Mouse (Mus musculus): Measurements from ENCODE around the gene Faah. TPM values are rescaled to one million over a fixed set of nuclear protein-coding genes. Genes with fewer than 3 reads are reported as not detected.
A peak's percentile ranks its signal among the peaks of the same experiment; 100 is the strongest.

Gene Faah
- total RNA-seq (2021), result 100 to 1,000 TPM; 123 to 126 TPM
- long read RNA-seq, experiment 1, transcript Faah-201 (15 exons, 3,827 nt), result major isoform, 195 of 244 reads
- long read RNA-seq, experiment 1, partial matches to known transcripts, result 22 of 244 reads
- long read RNA-seq, experiment 1, other reads (novel, unspliced or antisense), result 27 of 244 reads
- long read RNA-seq, experiment 2, transcript Faah-201 (15 exons, 3,827 nt), result major isoform, 210 of 264 reads
- long read RNA-seq, experiment 2, partial matches to known transcripts, result 22 of 264 reads
- long read RNA-seq, experiment 2, other reads (novel, unspliced or antisense), result 27 of 264 reads

DNA sequence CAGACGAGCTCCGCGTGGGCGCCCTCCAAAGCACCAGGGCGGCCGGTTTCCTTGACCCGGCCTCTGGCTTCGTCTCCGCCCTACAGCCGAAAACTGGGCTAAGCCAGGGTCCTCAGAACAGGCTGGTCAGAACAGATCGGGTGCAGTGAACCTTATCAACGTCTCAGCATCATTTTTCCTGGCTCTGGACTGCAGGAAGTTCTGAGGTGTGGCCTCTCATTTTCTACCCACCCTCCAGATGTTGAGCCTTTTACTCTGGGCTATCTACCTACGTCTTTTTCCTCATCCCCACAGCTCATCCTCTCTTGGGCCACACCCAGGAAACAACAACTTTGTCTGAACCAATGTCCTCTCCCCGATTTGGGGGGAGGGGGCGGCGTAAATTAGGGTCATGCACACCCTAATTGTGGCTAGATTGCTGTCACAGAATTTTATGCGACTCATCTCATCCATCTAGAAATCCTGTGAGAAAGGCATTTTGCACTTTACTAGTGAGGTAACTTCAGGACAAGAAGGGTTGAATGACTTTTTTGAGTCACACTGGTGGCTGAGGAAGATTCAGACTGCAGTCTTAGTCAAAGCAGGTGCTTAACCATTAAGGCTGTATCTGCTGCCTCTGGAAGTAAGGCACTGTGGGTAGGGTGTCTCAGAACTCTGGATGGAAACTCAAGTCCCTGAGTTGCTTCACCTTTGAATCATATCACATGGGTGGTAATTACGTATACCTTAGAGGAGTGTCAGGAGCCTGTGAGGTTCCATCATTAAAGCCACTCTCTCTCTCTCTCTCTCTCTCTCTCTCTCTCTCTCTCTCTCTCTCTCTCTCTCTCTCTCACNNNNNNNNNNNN is at the start of gene Faah:
Gene Faah (minus strand): TSS at position 25 of the 845 bp plus-strand sequence.
- DNase-seq (ENCODE audit: low spot score in 2 of 2), result no peak

DNA sequence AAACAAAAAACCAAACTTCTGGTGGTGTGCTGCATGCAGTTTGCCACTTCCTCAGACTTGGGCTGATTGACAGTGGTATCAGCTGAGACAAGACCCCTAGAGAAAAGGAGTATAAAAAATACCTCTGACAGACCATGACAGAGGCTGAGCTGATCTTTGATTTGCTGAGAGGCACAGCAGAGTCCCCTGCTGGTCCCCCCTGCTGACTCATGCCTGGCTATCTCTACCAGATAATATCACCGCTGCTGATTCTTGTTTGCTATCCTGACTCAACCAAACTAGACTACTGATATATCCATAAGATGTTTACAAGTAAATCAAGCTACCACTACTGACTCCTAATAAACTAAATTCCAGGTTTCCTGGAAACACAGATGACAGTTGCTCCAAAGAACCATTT is 46.1 kb upstream of the Faah start:
- no peak for DNase-seq (ENCODE audit: low spot score in 2 of 2)

DNA sequence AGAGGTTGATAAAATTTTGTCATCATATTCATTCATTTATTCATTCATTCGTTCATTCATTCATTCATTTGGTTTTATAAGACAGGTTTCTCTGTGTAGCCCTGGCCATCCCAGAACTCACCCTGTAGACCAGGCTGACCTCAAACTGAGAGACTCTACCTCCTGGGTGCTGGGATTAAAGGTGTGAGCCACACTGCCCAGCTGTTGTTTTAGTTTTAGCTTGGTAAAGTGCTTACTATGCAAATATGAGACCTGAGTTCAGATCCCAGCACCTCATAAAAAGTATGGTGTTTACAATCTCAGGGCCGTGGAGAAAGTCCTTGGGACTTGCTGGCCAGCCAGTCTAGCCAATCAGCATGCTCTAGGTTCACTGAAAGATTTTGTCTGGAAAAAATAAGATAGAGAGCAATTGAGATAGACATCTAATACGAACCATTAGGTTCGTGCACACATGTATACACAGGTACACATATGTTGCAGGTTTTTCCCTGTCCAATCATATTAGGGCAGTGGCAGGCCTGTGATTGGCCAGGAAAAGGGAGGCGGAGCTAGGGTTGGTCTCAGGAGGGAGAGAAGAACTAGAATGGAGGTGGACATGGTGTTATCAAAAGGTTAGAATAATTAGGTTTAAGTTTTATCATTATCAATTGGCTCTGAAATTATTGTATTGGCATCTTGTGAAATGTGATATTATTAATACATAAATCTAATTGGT is 41.4 kb upstream of the Faah start:
- no peak for DNase-seq (ENCODE audit: low spot score in 2 of 2)

DNA sequence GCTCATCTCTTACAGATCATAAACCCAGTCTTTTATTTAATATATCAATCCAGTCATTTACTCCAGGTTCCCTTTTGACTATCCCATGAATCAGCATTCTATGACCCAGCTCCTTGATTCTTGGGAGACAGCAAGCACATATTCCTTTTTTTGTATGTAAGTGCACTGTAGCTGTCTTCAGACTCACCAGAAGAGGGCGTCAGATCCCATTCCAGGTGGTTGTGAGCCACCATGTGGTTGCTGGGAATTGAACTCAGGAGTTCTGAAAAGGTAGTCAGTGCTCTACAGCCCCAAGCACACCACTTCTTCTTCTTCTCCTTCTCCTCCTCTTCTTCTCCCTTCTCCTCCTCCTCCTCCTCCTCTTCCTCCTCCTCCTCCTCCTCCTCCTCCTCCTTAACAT is 39.8 kb upstream of the Faah start:
- DNase-seq (ENCODE audit: low spot score in 2 of 2), result no peak

DNA sequence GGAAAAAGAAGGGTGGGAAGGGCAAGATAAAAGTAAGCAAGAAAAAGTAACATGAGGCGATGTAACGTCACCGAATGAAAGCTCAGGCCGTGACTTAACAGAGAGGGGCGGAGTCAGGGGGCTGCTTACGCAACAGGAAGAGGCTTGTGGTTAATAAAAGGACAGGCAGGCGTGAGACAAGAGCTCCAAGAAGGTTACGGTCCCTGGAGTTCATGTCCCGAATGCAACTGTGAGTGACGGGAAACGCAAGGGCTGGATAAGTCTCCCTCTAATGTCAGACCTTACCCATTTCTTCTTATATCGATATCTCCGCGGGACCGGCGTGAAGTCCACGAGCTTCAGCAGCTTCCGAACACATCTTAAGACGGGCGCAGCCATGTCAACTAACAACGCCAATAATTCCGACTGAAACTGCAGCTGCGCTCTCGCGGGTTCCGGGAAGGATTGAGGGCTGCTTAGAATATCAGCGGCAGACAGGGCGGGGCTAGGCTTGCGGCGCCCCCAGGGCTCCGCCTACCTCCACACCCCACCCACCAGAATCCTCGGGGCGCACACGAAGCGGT is 35.8 kb upstream of the Faah start, which contains the start of gene Nsun4:
Gene Nsun4 (minus strand): TSS at position 478 of the 563 bp plus-strand sequence.
- peak; percentile 83 to 88 for DNase-seq (ENCODE audit: low spot score in 2 of 2)

DNA sequence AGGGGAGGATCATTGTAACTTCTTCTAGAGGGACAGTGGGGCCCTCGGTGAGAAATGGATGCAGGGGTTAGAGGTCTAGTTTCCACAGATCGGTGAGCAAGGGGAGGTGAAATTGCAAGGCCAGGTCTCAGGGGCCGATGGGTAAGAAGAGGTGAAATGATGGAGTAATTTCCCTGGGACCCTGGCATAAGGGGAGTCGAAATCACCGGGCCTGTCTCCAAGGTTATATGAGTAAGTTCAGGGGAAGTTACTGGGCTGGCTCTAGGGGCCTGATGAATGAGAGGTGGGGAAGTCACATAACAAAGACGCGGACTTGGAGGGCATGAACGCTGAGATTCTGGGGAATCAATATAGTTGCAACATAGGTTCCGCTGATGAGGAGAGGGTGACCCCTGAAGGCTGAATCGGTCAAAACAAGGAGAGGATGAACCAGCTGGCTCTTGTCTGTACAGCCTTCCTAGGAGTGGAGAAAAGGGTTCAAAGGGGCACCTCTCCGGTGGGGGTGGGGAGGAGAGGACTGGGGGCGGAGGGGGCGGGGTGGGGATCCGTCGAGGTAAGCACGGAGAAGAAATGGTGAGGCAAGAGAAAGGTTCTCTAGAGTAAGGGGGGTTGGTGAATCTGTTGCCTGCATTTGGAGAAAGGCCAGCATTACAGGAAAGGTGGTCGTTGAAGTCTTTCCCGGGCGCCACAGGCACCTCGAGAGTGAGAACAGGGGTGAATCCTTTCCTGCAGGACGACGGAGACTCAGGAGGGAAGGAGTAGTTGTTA is 35.0 kb upstream of the Faah start:
- DNase-seq (ENCODE audit: low spot score in 2 of 2), result no peak

DNA sequence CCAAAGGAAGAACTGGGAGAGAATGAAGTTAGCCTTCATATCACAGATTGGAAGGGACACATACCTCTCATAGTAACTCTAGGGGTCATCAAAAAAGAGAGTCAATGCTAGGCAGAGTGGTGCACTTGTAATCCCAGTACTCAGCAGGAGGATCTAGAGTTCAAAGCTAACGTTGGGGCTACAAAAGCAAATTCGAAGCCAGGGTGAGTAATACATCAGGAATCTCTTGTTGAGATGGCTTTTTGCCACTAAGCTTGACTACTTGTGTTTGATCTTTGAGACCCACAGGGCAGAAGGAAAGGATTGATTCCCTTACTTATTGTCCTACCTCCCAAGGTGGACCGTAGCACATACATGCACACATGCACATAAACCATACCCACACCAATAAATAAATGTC is 31.5 kb upstream of the Faah start:
- no peak for DNase-seq (ENCODE audit: low spot score in 2 of 2)

DNA sequence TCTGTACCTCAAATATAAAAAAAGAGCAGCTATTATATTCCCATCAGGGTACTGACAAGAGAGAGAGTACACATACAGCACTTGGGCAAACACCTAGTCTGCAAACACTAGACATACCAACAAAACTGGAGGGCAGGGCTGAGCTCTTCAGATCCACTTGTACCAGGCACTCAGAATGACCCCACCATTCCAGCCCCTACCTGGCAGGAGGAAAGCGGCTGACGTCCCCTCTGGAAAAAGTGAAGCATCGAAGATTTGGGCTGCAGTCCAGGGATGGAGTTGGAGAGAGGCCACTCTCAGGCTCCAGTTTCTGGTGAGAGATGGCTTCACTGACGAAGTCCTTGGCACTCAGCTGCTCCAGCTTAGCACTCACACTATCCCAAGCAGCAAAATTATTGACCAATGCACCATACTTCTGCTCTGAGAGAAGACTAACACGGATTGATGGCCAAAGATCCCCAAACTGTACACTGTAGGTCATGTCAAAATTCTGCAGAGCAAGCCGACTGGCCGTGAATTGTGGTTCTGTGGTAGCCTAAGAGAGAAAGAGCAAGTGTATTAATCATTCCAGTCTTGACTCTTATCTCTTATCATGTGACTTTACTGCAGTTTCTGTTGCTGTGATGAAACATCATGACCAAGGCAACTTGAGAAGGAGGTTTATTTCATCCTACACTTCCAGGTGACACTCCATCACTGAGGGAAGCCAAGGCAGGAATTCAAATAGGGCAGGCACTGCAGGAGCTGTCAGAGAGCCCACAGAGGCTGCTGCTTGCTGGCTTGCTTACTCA is 30.6 kb upstream of the Faah start:
- no peak for DNase-seq (ENCODE audit: low spot score in 2 of 2)

DNA sequence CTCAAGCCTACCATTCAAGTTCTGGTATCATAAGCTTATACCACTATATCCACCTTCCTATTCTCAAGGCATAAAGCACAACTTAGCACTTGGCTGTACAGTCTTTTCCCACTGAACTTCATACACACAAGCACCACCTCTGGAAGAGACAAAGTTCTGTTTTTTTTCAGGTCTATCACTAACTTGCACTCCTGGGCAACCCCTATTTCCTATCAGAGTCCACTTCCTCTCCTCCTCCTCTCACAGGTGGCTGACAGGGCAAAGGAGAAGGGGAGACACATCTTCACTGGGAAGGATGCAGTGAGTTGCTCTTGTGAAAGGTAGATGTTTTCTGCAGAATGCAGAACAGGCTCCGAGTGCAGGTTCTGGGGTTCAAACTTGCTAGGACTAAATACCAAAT is 30.0 kb upstream of the Faah start:
- DNase-seq (ENCODE audit: low spot score in 2 of 2), result no peak

DNA sequence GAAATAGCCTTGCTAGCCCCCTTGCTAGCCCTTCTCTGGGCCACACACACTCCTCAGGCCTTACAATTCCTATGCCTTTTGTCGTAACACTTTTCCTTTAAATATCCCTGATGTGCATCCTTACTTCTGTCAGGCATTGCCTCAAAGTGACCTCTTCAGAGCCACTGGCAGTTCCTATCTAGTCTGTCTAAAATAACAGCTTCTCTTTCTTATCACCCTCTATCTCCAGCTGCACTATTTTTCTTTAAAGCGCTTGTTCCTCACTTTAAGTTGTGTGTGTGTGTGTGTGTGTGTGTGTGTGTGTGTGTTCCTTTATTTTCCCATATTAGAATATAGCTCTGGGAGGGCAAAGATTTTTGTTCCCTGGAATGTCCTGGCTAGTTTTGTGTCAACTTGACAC is 28.9 kb upstream of the Faah start:
- DNase-seq (ENCODE audit: low spot score in 2 of 2), result no peak

DNA sequence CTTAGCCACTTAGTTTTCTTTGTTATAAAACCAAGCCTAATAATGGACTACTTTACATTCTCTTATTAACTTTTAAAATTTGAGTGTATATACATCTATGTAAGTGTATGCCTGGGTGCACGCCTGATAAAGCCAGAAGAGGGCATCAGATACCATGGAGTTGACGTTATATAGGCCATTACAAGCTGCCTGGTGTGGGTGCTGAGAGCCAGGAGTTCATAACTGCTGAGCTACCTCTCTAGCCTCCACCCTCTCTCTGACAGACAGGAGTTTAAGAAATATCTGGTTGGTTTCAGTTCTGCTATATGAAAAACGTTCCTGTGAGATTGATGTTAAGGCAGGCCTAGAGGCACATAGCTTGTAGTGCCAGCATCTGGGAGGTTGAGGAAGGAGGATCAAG is 24.5 kb upstream of the Faah start:
- DNase-seq (ENCODE audit: low spot score in 2 of 2), result no peak

DNA sequence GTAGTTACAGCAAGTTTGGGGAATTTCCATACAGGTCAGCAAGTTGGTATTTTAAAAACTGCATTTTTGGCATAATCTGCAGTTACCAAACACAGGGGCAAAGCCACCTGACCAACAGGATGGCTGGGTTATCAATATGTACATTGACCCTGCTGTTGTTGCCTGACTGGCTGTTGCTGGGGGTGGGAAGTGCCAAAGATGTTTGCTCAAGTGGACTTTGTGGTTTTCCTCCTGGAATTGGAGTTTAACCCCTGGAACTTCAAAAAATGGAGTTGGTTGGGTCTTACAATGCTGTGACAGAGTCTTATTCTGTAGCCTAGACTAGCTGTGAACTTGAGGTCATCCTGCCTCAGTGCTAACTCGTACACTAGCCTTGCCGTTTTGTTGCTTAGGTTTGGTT is 22.7 kb upstream of the Faah start:
- DNase-seq (ENCODE audit: low spot score in 2 of 2), result no peak

DNA sequence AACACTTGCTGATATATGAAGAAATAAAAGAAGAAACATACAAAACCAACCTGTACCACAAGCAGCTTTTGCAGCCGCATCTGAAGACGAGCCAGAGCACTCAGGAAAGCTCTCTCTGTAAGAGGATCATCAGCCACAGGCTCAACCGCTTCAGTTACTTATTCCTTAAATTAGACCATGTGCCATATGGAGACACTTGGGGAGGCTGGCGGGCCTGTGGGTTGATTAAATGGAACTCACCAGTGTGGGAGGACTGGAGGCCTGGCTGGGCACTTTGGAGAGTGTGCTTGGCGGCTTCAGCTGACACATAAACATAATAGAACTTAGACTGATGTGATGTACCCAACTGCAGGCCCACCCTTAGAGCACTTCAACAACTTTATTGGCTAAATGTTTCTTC is 15.6 kb upstream of the Faah start:
- no peak for DNase-seq (ENCODE audit: low spot score in 2 of 2)

DNA sequence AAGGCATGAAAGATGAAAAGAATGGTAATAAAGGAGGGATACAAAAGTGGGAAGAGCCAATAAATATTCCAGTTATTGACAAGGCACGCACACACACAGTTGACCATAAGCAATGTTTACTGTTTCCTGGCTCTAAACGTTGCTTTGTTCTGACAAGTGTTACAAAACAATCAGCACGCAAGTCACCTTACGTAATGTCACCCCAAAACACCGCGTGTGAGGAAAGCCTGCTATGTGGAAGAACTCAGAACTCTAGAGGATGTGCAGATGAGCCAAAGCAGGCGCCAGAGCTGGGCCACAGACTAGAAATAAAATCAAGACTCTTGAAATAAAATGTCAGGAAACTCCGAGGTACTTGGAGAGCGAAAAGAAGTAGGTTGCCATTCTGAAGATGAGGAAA is 15.2 kb upstream of the Faah start:
- DNase-seq (ENCODE audit: low spot score in 2 of 2), result no peak

DNA sequence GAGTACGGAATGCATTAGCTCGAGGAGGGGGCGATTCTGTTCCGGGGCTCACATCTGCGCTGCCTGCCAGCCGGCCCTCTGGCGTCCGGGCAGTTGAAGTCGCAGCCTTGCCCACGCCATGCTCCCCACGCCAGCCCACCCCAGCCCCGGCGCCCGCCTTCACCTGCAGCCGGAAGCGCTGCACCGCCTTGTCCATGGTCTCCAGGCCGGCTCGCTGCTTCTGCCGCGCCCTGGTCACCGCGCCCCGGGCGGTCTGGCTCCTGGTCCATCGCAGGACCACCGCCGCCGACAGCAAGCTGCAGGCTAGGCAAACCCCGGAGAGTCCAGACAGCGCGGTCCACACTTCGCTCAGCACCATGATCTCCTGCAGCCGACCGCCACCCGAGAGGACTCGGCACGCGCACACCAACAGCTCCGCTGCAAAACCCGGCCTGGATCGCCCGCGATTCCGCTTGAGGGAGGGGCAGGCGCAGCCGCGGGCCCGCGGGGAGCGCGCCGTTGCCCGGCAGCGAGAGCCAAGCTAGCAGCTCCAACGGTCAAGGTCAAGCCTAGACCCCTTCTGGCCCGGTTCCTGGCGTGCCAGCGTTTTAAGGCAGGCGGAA is 325 bp downstream of the Faah start:
- peak; percentile 72 to 74 for DNase-seq (ENCODE audit: low spot score in 2 of 2)

DNA sequence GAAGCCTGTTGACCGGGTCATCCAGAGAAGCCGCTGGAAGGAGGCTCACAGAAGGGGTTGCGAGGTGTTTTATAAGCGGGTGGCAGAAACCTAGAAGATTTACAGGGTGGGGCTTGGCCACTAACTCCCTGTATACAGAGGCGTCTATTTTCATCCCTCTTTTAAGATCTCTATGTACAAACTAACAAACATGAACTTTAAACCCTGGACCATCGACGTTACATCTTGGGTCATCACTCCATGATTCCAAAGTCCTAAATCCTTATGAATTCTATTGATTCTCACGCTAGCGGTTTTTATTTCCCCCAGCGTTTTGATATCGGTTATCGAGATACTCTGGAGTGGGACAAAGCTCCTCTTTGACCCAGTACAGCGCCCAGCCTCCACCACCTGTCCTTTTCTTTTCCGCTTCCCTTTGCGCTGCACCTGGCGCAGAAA is 845 bp downstream of the Faah start:
- DNase-seq (ENCODE audit: low spot score in 2 of 2), result no peak

DNA sequence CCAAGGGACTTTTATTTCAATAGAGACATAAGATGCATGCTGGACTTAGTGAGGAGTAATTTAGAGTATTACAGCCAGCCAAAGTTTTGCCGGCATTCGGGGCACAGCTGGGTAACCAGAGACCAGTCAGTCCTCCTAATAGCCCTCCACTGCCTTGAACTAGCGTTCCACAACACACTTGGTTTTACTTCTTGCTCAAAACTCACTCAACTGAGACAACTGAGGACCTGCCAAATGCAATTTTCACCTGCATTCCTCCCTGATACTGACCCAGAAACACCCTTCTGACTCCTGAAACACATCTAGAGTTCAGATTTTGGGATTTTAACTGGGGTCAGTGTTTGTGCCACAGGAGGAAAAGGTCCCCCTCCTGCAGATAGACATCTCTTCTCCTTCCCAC is 1.3 kb downstream of the Faah start:
- no peak for DNase-seq (ENCODE audit: low spot score in 2 of 2)

DNA sequence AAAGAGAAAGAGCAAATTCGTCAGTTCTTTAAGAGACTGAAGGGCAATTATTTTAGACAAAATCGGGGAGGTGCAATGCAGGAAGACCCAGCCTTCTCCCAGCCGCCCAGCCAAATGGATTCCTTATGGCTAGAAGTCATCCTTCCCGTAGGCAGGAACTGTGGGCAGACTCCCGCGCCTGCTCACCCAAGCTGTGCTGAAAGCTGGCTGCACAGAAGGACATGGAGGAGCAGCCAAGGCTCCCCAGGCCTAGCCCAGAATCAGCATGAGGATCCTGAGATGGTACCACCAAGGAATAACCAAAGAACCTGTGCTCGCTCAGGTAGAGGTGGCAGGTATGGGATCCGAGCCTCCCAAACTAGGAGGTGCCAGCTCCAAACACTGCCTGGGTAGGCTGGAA is 1.7 kb downstream of the Faah start:
- DNase-seq (ENCODE audit: low spot score in 2 of 2), result peak in 1 of 2 experiments; percentile 76

DNA sequence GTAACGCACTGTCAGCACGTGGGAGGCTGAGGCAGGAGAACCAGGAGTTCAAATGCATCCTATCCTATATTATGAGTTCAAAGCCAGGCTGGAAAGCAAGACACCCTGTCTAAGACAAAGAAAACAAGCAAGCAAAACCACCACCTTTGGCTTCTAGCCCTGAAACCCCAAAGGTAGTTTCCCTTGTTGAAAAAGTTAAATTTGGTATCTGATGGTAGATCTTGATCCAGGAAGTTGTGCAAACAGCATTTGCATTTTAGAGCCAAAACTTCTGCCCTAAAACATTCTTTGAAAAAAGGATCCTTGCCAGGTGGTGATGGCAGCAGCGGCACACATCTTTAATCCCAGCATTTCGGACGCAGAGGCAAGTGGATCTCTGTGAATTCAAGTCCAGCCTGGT is 2.2 kb downstream of the Faah start:
- no peak for DNase-seq (ENCODE audit: low spot score in 2 of 2)

DNA sequence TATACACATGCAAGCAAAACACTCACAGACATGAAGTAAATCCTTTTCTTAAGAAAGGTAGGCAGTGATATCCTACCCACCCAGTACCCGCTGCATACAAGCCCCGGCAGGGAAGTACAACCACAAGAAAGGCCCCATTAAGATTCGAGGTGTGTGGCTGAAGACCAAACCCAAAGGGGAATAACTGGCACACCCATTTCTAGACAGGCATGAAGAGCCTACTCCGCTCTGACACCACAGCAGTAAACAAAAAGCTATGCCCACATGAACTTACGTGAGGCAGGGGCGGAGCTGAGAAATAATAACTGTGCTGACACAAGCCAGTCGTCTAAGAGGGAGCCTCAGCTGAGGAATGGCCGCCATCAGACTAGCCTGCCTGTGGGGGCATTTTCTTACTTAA is 7.5 kb downstream of the Faah start:
- DNase-seq (ENCODE audit: low spot score in 2 of 2), result no peak

Data from layer of hippocampus, postnatal 14 days (tissue).